In the genomic region with DNA sequence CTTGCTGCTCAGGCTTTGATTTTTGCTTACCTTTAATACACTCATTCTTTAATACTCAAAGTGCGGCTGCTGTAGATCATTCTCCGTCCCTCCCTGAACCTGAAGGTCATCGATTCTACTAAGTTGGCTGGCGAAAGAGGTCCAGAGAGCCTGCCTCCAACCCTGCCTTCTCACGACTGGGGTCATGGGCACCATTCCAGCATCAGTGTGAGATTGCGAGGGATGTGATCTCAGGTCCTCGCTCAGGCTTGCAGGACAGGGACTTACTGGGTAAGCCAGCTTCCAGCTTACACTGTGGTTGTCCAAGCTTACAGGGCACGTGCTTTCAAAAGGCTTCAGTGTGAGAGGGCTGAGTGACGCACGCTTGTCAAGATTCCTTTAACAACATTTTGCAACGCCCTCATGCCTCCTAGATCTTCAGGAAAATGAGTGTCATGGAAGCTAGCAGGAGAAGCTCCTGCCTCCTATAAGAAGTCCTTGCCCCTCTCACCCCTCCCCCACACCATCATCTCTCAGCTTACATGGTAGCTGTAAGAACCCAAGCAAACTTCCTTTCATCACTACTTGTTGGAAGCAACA, we compare ENCODE assay signal across 16 mouse cellular contexts. TPM values are rescaled to one million over a fixed set of nuclear protein-coding genes. Genes with fewer than 3 reads are reported as not detected.
DNase-seq lines count a peak whose midpoint lies in the region; ATAC-seq and TF ChIP-seq lines count a peak whose summit lies in the region.
"Had no signal": no experiment of that assay in that cellular context is flagged by ENCODE, and none has a peak within 500 bp of the region (broad histone marks: within the 10 kb centered on the region; RNA-seq: fewer than 3 reads in every experiment).

No protein-coding gene starts in this region.

- H3K9me3 ChIP-seq in midbrain, embryonic 10.5 days (replicated peaks), result no peaks in the 10 kb centered on the region
- no peaks in the 10 kb centered on the region for H3K9me3 ChIP-seq in midbrain, embryonic 11.5 days (ENCODE audit: control insufficient read depth, low read length)
- no peaks in the 10 kb centered on the region for H3K9me3 ChIP-seq in forebrain, postnatal 0 days (ENCODE audit: low read length)
- no peaks in the 10 kb centered on the region for H3K9me3 ChIP-seq in lung, embryonic 15.5 days
- H3K9me3 ChIP-seq in neural tube, embryonic 14.5 days (ENCODE audit: control insufficient read depth, low read length), result no peaks in the 10 kb centered on the region

- peak overlapping the region; percentile 80 for H3K27ac ChIP-seq in midbrain, embryonic 10.5 days (replicated peaks)
- H3K27ac ChIP-seq in midbrain, embryonic 11.5 days (ENCODE audit: low read depth, low read length), result no peak overlapping the region
- H3K27ac ChIP-seq in forebrain, postnatal 0 days (ENCODE audit: low read depth, low read length), result peak overlapping the region; percentile 87
- H3K27ac ChIP-seq in lung, embryonic 15.5 days, result no peak overlapping the region
- H3K27ac ChIP-seq in neural tube, embryonic 14.5 days (ENCODE audit: low read depth, low read length), result peak overlapping the region; percentile 17; the same call in 1 of the 2 replicates
- H3K27ac ChIP-seq: gastrocnemius, adult 2 months had no signal

- no peak for ATAC-seq in midbrain, embryonic 11.5 days (ENCODE audit: low FRiP score)
- no peak for ATAC-seq in forebrain, postnatal 0 days
- 0 out of 2 replicates have a peak, but pooled peaks have one; percentile 46 for ATAC-seq in lung, embryonic 15.5 days (ENCODE audit: borderline replicate concordance, extremely low read depth, low FRiP score, low TSS enrichment)
- no peak for ATAC-seq in neural tube, embryonic 14.5 days (ENCODE audit: low read depth)
- ATAC-seq: liver, postnatal 0 days had no signal

- H3K4me3 ChIP-seq in midbrain, embryonic 10.5 days, result no peak overlapping the region
- no peak overlapping the region for H3K4me3 ChIP-seq in midbrain, embryonic 11.5 days (ENCODE audit: low read depth, low read length)
- H3K4me3 ChIP-seq in forebrain, postnatal 0 days (ENCODE audit: low read depth, low read length), result no peak overlapping the region
- H3K4me3 ChIP-seq in lung, embryonic 15.5 days, result no peak overlapping the region
- H3K4me3 ChIP-seq in neural tube, embryonic 14.5 days (ENCODE audit: low read depth, low read length), result no peak overlapping the region
- H3K4me3 ChIP-seq: gastrocnemius, adult 2 months had no signal

- 75% methylated on average over 11 of the region's 11 CpGs for WGBS in midbrain, embryonic 10.5 days
- WGBS in midbrain, embryonic 11.5 days, result 74% methylated on average over 11 of the region's 11 CpGs
- WGBS in forebrain, postnatal 0 days, result 70% methylated on average over 11 of the region's 11 CpGs
- WGBS in lung, embryonic 15.5 days, result 40% methylated on average over 11 of the region's 11 CpGs
- WGBS in neural tube, embryonic 14.5 days, result 77% methylated on average over 11 of the region's 11 CpGs

- TF ChIP-seq CTCF in forebrain, postnatal 0 days (IDR thresholded peaks at IDR 0.05; ENCODE audit: low read depth), result no peak

- no peaks in the 10 kb centered on the region for H3K27me3 ChIP-seq in midbrain, embryonic 10.5 days (ENCODE audit: low read depth, poor library complexity, severe bottlenecking)
- H3K27me3 ChIP-seq in midbrain, embryonic 11.5 days (ENCODE audit: control insufficient read depth, insufficient read depth, low read length), result no peaks in the 10 kb centered on the region
- no peaks in the 10 kb centered on the region for H3K27me3 ChIP-seq in forebrain, postnatal 0 days (ENCODE audit: insufficient read depth, low read length)
- no peaks in the 10 kb centered on the region for H3K27me3 ChIP-seq in lung, embryonic 15.5 days
- H3K27me3 ChIP-seq in neural tube, embryonic 14.5 days (ENCODE audit: control insufficient read depth, insufficient read depth, low read length), result no peaks in the 10 kb centered on the region

- no peak overlapping the region for H3K9ac ChIP-seq in midbrain, embryonic 11.5 days (ENCODE audit: low read length)
- no peak overlapping the region for H3K9ac ChIP-seq in forebrain, postnatal 0 days
- H3K9ac ChIP-seq in lung, embryonic 15.5 days, result no peak overlapping the region
- no peak overlapping the region for H3K9ac ChIP-seq in neural tube, embryonic 14.5 days (replicated peaks; ENCODE audit: low read depth, low read length)
- H3K9ac ChIP-seq: liver, postnatal 0 days had no signal

- H3K4me1 ChIP-seq in midbrain, embryonic 10.5 days, result peaks cover 36% of the 10 kb centered on the region
- peaks cover 10% of the 10 kb centered on the region for H3K4me1 ChIP-seq in midbrain, embryonic 11.5 days (ENCODE audit: control insufficient read depth, insufficient read depth, low read length)
- peaks cover 21% of the 10 kb centered on the region for H3K4me1 ChIP-seq in forebrain, postnatal 0 days (ENCODE audit: insufficient read depth)
- H3K4me1 ChIP-seq in lung, embryonic 15.5 days, result peaks cover 20% of the 10 kb centered on the region
- H3K4me1 ChIP-seq in neural tube, embryonic 14.5 days (ENCODE audit: control insufficient read depth, insufficient read depth, low read length), result peaks cover 9% of the 10 kb centered on the region; the same call in 1 of the 2 replicates

- no peak for DNase-seq in midbrain, embryonic 10.5 days (ENCODE audit: low spot score)
- no peak for DNase-seq in midbrain, embryonic 11.5 days (ENCODE audit: low spot score, missing footprints)
- DNase-seq in forebrain, postnatal 0 days, result no peak
- DNase-seq in left cerebral cortex, adult 8-10 months (ENCODE audit: low spot score in 2 of 2), result no peak
- DNase-seq in layer of hippocampus, adult 9-11 months, result no peak
- DNase-seq in testis, postnatal 10 days (ENCODE audit: low spot score), result no peak
- DNase-seq: cerebellum, adult 8-10 months; gastrocnemius, adult 2 months; kidney, adult 11 months; liver, postnatal 0 days; thymus, postnatal 4 days had no signal

- no peaks in the 10 kb centered on the region for H3K36me3 ChIP-seq in midbrain, embryonic 10.5 days
- H3K36me3 ChIP-seq in midbrain, embryonic 11.5 days (ENCODE audit: control insufficient read depth, insufficient read depth, low read length), result no peaks in the 10 kb centered on the region
- no peaks in the 10 kb centered on the region for H3K36me3 ChIP-seq in forebrain, postnatal 0 days (ENCODE audit: insufficient read depth)
- no peaks in the 10 kb centered on the region for H3K36me3 ChIP-seq in lung, embryonic 15.5 days
- H3K36me3 ChIP-seq in neural tube, embryonic 14.5 days (ENCODE audit: control insufficient read depth, insufficient read depth, low read length), result no peaks in the 10 kb centered on the region

- no peak overlapping the region for H3K4me2 ChIP-seq in midbrain, embryonic 11.5 days
- H3K4me2 ChIP-seq in forebrain, postnatal 0 days (ENCODE audit: low read depth), result no peak overlapping the region
- H3K4me2 ChIP-seq in lung, embryonic 15.5 days, result no peak overlapping the region
- peak overlapping the region; percentile 35; the same call in 1 of the 2 replicates for H3K4me2 ChIP-seq in neural tube, embryonic 14.5 days (ENCODE audit: low read depth, low read length)

RNA-seq across cellular contexts. Expression of gene Erv3, which starts 13.3 kb away (rescaled TPM):
- not detected in 2 replicates for polyA plus RNA-seq in midbrain, embryonic 10.5 days (2016; fragmentation: Nextera tagmentation; extraction: Ambion mirVana)
- not detected in 2 replicates for polyA plus RNA-seq in midbrain, embryonic 11.5 days (2014; fragmentation: Nextera tagmentation; extraction: Ambion mirVana)
- total RNA-seq in forebrain, postnatal 0 days (2014; rRNA removed), result not detected in 2 replicates
- 0.06 TPM in 1 of 2 replicates, not detected in the other for polyA plus RNA-seq in forebrain, postnatal 0 days (2015; fragmentation: Nextera tagmentation; extraction: Ambion mirVana)
- polyA plus RNA-seq in lung, embryonic 15.5 days (2015; fragmentation: Nextera tagmentation; extraction: Ambion mirVana), result not detected in 2 replicates
- polyA plus RNA-seq in neural tube, embryonic 14.5 days (2014; fragmentation: Nextera tagmentation; extraction: Ambion mirVana), result not detected in 2 replicates
- total RNA-seq in left cerebral cortex, adult 8-10 months (2022), result under 1 TPM; 0.13 to 0.27 (median 0.25) TPM
- total RNA-seq: adrenal gland, postnatal 4 days; gastrocnemius, adult 2 months had no signal
- polyA plus RNA-seq: embryonic facial prominence, embryonic 14.5 days; liver, postnatal 0 days; spleen, adult 2 months had no signal

Comparison
In these comparisons a context has a peak if more than half of its experiments do, and no peak if none do; other contexts are left out.
1. H3K27ac ChIP-seq: peak in midbrain, embryonic 10.5 days (single experiment), forebrain, postnatal 0 days (single experiment) and neural tube, embryonic 14.5 days (single experiment); none in midbrain, embryonic 11.5 days (single experiment) and lung, embryonic 15.5 days (single experiment).